Mouse (Mus musculus) kidney, embryonic 14.5 days (tissue): ENCODE measurements around the gene Pax2. TPM values are rescaled to one million over a fixed set of nuclear protein-coding genes. Genes with fewer than 3 reads are reported as not detected.

Experiments
- ATAC-seq: fragments of 200-750 bp; cut with Nextera tagmentation; 2 replicates; pipeline ENCODE4 v1.8.0; 2017; ENCODE audit warnings: moderate number of reproducible peaks, mild to moderate bottlenecking, moderate TSS enrichment, moderate library complexity; ENCODE audit not compliant: low FRiP score, low TSS enrichment
- H3K27ac ChIP-seq: fragments of 300-500 bp; sonication (generic); 2 replicates; pipeline ENCODE4 v1.5.1; 2014; ENCODE audit warnings: low read depth, mild to moderate bottlenecking, low read length, moderate library complexity, mixed read lengths
- H3K27me3 ChIP-seq: fragments of 300-500 bp; sonication (generic); 2 replicates; pipeline ENCODE4 v1.6.1; 2014; ENCODE audit warnings: mild to moderate bottlenecking, low read length; ENCODE audit not compliant: control insufficient read depth, insufficient read depth
- H3K36me3 ChIP-seq: fragments of 300-500 bp; sonication (generic); 2 replicates; pipeline ENCODE4 v1.6.1; 2014; ENCODE audit warnings: low read length, mixed read lengths; ENCODE audit not compliant: control insufficient read depth, insufficient read depth
- H3K4me1 ChIP-seq: fragments of 300-500 bp; sonication (generic); 2 replicates; pipeline ENCODE4 v1.6.1; 2014; ENCODE audit warnings: low read length, mixed read lengths; ENCODE audit not compliant: control insufficient read depth, insufficient read depth
- H3K4me2 ChIP-seq: fragments of 300-500 bp; sonication (generic); replicated peaks from 2 replicates; pipeline ENCODE4 v1.6.1; 2014; ENCODE audit warnings: low read depth, mild to moderate bottlenecking, low read length
- H3K4me3 ChIP-seq: fragments of 300-500 bp; sonication (generic); 2 replicates; pipeline ENCODE4 v1.5.1; 2014; ENCODE audit warnings: mild to moderate bottlenecking, low read length
- H3K9ac ChIP-seq: fragments of 300-500 bp; sonication (generic); 2 replicates; pipeline ENCODE4 v1.6.1; 2014; ENCODE audit warnings: low read depth, mild to moderate bottlenecking, low read length, moderate library complexity
- H3K9me3 ChIP-seq: fragments of 300-500 bp; sonication (generic); 2 replicates; pipeline ENCODE4 v1.6.1; 2016; ENCODE audit warnings: low read length; ENCODE audit not compliant: control insufficient read depth
- WGBS: fragments of 180-500 bp; shearing (Covaris S2); extraction: QIAGEN DNeasy Blood & Tissue Kit; methylation state at CpG from one replicate; pipeline ENCODE4 v1.1.7; 2014; 5-methylcytosine and 5-hydroxymethylcytosine counted together
- polyA plus RNA-seq: library from polyadenylated mRNA; unstranded; fragments of >200 nt; fragmentation: Nextera tagmentation; extraction: Ambion mirVana; gene quantifications from 2 replicates; pipeline ENCODE4 v1.2.1, GENCODE M21; 2014

Gene Pax2
- polyA plus RNA-seq, result 43.3 and 55.9 TPM in 2 replicates

DNA sequence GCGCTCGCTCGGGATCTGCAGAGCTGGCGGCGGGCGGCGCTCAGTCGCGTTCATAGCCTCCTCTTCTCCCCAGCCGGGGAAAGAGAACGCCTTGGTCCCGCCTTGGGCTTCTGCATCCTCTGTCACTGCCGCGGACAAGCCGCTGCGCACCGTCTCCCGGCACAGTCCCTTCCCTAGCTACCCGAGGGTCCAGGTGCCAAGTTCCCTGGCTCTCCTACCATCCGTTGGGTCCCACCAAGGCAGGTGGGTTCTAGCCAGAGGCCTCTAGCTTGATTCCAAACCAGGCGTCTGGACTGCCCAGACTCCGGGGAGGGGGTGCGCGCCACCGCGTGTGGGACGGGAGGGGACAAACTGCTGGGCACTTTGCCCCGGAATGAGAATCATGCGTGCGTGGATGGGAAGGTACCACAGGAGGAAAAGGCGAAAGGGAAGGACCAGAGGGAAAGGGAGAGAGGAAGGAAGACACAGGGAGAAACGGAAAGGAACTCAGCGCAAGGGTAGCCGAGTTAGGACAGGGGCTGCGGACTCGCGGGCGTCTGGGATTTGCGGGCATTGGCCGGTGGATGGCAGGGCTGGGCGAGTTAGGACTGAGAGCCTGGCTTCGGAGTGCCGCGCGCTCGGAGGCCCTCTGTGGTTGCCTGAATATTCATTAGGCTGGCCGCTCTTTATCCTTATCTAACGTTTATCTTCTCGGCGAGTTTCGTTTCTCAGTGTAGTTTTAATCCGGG, at the start of gene Pax2:
Gene Pax2 (plus strand): TSS at position 353 of the 728 bp plus-strand sequence.
- H3K4me1 ChIP-seq, result peaks cover 8% of the 10 kb centered on the region; the same call in 1 of the 2 replicates
- H3K27me3 ChIP-seq, result peaks cover 67% of the 10 kb centered on the region
- H3K36me3 ChIP-seq, result peaks cover 18% of the 10 kb centered on the region
- peak within 1 kb of the TSS; percentile 99 for H3K27ac ChIP-seq
- no peaks in the 10 kb centered on the region for H3K9me3 ChIP-seq
- under 1% methylated on average over 51 of the region's 52 CpGs for WGBS
- ATAC-seq, result no peak
- peak within 1 kb of the TSS; percentile 94 for H3K9ac ChIP-seq
- H3K4me3 ChIP-seq, result peak within 1 kb of the TSS; percentile 71
- H3K4me2 ChIP-seq, result peak within 1 kb of the TSS; percentile 47

DNA sequence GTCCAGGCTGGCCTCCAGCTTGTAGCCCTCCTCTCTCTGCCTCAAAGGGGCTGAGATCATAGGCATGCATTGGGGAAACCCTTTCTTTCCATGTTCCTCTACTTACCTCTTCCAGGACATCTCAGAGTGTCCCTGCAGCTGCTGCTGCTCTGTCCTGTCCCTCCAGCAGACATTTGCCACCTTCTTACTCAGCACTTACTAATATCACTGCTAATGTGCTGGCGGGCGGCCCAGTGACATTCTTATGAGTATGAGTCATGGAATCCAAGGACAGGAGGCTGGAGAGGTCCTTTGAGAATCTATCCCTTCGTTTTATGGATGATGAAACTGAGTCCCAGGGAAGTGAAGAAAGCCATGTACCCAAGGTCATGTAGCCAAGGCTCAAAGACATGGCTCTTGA, 47.0 kb upstream of the Pax2 start:
- no peak overlapping the region for H3K4me3 ChIP-seq
- H3K9ac ChIP-seq, result no peak overlapping the region
- H3K27ac ChIP-seq, result no peak overlapping the region
- no peaks in the 10 kb centered on the region for H3K4me1 ChIP-seq
- H3K27me3 ChIP-seq, result no peaks in the 10 kb centered on the region
- peaks cover 3% of the 10 kb centered on the region; the same call in 1 of the 2 replicates for H3K9me3 ChIP-seq
- H3K36me3 ChIP-seq, result no peaks in the 10 kb centered on the region
- no peak for ATAC-seq
- WGBS, result 54% methylated on average over 3 of the region's 3 CpGs
- no peak overlapping the region for H3K4me2 ChIP-seq

DNA sequence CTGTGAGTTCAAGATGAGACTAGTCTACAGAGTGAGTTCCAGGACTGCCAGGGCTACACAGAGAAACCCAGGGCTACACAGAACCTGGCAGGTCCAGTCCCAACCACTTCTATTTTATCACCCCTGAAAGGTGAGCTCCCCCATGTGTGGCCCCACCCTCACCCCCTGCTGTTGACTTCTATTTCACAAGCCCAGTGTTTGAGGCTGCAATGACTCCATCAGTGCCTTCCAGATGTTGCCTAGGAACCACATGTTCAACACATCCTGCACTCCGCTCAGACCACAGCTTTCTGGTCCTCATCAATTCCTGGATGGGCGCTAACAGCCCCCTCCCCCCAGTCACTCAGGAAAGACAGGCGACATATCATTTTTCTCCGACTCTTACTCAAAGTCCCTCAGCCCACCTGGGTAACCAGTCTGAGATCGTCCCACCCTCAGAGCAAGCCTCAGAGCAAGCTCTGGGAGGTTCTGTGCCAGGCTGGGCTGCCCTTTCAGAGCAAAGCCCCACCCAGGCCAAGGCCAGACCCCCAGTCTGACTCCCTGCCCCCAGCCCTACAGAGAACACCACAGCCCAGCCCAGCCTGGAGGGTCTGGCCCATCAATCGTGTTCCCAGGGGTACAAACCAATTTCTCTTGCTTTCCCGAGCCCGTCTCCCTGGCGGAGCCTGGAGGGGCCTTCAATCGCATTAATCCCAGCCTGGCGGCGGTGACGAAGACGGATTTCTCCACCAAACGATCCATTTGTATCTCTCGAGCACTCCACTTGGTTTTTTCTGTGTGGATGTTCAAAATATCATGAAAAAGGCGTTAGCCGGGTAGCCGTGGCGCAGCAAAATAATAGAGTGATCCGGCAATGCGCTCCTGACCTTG, 38.9 kb upstream of the Pax2 start:
- Histone ChIP-seq H3K9ac (no peak overlapping the region), H3K4me3 (no peak overlapping the region), H3K27me3 (peaks cover 24% of the 10 kb centered on the region; the same call in 1 of the 2 replicates), H3K36me3 (no peaks in the 10 kb centered on the region), H3K4me2 (no peak overlapping the region), H3K27ac (no peak overlapping the region), H3K4me1 (peaks cover 22% of the 10 kb centered on the region), H3K9me3 (peaks cover 3% of the 10 kb centered on the region; the same call in 1 of the 2 replicates)
- 77% methylated on average over 22 of the region's 22 CpGs for WGBS
- ATAC-seq, result no peak

DNA sequence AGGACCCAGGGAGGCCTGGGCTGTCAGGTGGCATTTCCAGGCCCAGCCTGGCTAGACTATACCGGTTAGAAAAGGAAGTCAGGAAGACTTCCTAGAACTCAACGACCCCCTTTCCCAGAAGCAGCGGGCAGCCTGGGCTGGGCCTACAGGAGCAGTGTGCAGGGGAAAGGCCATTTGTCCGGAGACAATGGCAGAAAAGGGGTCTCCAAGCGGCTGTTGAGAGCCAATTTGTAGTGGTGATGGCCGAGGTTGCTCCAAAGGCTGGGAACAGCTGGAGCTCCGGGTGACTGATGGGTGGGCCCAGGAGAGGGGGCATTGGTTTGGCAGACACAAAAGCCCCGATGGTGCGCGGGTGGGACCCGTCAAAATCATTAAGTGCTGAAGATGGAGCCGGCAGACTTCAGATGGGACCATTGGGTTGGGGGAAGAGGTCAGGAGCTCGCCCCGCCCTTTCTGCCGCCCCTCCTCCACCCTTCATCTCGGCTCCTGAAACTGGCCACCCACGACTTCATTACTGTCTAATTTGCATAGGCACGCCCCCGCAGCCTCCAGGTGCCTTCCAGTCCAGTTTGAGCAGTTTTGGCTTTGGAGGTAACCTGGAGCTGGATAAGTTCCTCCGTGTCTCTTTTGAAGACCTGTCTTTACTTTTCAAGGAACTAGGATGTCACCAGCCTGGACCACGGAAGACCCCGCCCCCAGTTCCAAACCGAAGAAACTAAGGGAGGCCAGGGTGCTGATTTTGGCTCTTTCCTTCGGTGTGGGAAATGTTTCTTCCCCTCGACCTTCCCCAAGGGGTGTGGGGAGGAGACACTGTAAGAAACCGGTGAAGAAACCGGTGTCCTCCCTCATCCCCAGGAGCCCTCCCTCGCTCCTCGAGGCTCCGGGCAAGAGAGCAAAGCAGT, 36.3 kb upstream of the Pax2 start:
- WGBS, result 3% methylated on average over 30 of the region's 30 CpGs
- H3K4me3 ChIP-seq, result peak overlapping the region; percentile 42
- H3K9me3 ChIP-seq, result no peaks in the 10 kb centered on the region
- peaks cover 27% of the 10 kb centered on the region for H3K4me1 ChIP-seq
- peak overlapping the region; percentile 78; the same call in 1 of the 2 replicates for H3K27ac ChIP-seq
- H3K4me2 ChIP-seq, result peak overlapping the region; percentile 84
- H3K9ac ChIP-seq, result peak overlapping the region; percentile 51; the same call in 1 of the 2 replicates
- peak; percentile 41 for ATAC-seq
- no peaks in the 10 kb centered on the region for H3K36me3 ChIP-seq
- H3K27me3 ChIP-seq, result peaks cover 41% of the 10 kb centered on the region

- peak overlapping the region; percentile 78; the same call in 1 of the 2 replicates for H3K27ac ChIP-seq
- peak; percentile 75 for ATAC-seq
- H3K4me2 ChIP-seq, result peak overlapping the region; percentile 84
- H3K4me3 ChIP-seq, result peak overlapping the region; percentile 42
- WGBS, result under 1% methylated on average over 29 of the region's 29 CpGs
- H3K9ac ChIP-seq, result peak overlapping the region; percentile 51
- H3K27me3 ChIP-seq, result peaks cover 43% of the 10 kb centered on the region
- peaks cover 28% of the 10 kb centered on the region for H3K4me1 ChIP-seq
- H3K36me3 ChIP-seq, result no peaks in the 10 kb centered on the region
- no peaks in the 10 kb centered on the region for H3K9me3 ChIP-seq
These were observed 35.7 kb upstream of the Pax2 start for GRCm38 (mm10) chr19:44720194-44720521.

DNA sequence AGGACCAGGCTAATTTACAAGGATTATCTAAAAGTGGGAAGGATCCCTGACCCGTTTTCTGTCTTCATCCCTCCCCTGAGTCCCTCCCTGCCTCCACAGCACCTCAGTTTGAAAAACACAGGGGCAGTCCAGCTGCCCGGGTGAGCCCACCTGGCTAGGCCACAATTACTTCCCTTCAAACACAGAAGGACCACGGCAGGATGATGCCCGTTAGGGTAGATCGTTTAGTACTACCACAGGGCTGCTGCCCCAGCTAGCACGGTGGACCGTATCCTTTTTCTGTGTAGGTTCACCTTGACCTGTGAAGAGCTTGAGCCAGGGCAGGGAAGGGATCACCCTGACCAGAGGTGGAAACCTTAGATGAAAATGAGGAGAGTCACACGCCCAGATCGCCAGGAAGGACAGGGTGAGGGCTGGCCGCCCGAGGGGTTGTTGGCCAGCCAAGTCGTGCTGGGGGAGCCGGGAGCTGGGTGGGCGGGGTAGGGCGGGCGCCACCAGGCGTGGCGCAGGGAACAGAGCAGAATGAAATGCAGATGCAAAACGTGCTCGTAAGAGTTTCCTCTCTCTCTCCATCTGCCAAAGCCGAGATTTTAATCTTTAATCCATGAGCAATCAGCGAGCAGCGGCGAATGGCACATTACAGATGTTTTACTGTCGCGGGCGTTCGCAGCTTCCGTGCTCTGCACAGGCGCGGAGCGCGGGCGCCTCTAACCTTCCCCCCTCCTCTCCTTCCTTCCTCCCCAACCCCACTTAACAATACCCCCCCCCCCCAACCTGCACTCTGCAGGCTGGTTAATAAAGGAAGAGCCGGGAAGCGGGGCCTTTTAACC, 32.0 kb upstream of the Pax2 start:
- peak overlapping the region; percentile 71 for H3K27ac ChIP-seq
- no peaks in the 10 kb centered on the region for H3K36me3 ChIP-seq
- 0 out of 2 replicates have a peak, but pooled peaks have one; percentile 37 for ATAC-seq
- H3K4me2 ChIP-seq, result peak overlapping the region; percentile 52
- peaks cover 38% of the 10 kb centered on the region for H3K27me3 ChIP-seq
- H3K9ac ChIP-seq, result peak overlapping the region; percentile 4; the same call in 1 of the 2 replicates
- under 1% methylated on average over 36 of the region's 36 CpGs for WGBS
- peak overlapping the region; percentile 25 for H3K4me3 ChIP-seq
- peaks cover 28% of the 10 kb centered on the region for H3K4me1 ChIP-seq
- no peaks in the 10 kb centered on the region for H3K9me3 ChIP-seq

DNA sequence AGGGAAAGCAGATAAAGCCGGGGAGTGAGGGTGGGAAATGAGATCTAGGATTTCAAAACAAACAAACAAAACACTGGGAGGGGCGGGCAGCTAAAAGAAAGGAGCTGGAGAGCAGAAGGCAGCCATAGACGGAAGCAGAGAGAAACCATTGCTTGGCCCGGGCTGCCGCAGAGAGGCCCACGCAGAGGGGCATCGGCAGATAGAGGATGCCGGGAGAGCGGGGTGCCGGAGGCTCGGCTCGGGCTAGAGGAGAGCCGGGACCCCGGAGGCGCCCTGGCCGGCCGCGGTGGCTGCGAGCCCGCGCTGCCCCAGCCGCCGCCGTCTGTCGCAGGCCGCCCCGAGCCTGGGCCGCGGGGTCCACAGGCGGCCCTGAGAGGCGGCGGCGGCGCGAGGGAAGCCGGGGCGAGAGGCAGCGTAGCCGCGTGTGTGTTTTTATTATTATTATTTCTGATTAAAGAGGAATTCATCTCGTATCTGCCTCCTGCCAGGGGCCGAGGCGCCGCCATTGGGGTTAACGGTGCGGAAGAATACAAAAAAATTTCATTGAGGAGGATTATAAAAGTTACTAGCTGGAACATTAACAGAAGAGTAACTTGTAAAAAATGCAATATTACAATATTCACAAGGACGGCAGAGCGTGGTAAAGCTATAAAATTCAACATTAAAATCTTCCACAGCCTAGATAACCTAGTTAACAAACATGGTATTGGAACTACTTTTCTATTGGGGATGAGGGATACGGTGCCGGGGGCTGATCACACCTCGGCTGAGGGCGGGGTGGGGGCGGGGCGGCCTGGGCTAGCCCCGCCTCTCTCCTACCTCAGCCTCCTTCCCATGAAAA, 29.7 kb upstream of the Pax2 start:
- no peaks in the 10 kb centered on the region for H3K9me3 ChIP-seq
- H3K27ac ChIP-seq, result peak overlapping the region; percentile 65
- peaks cover 6% of the 10 kb centered on the region; the same call in 1 of the 2 replicates for H3K4me1 ChIP-seq
- H3K4me3 ChIP-seq, result peak overlapping the region; percentile 61
- ATAC-seq, result peak; percentile 59
- H3K36me3 ChIP-seq, result no peaks in the 10 kb centered on the region
- under 1% methylated on average over 55 of the region's 55 CpGs for WGBS
- peaks cover 22% of the 10 kb centered on the region for H3K27me3 ChIP-seq
- H3K4me2 ChIP-seq, result peak overlapping the region; percentile 91
- peak overlapping the region; percentile 92 for H3K9ac ChIP-seq
